Mouse (Mus musculus): Measurements from ENCODE around the gene Cd4.

Gene Cd4

GRCm38 (mm10) chr6:124887986-124888385 lies at the start of gene Cd4:
Gene Cd4 (minus strand): TSS chr6:124888221.
- no peak for DNase-seq (ENCODE audit: extremely low read depth, low read depth, low spot score)

- DNase-seq (ENCODE audit: extremely low read depth, low read depth, low spot score): no peak
Measured at GRCm38 (mm10) chr6:124937493-124937892, 49.5 kb upstream of the Cd4 start.

- no peak for DNase-seq (ENCODE audit: extremely low read depth, low read depth, low spot score)
Measured at GRCm38 (mm10) chr6:124936681-124937080, 48.7 kb upstream of the Cd4 start.

- no peak for DNase-seq (ENCODE audit: extremely low read depth, low read depth, low spot score)
Measured at GRCm38 (mm10) chr6:124934670-124935069, 46.6 kb upstream of the Cd4 start.

GRCm38 (mm10) chr6:124933127-124933526 lies 45.1 kb upstream of the Cd4 start:
- no peak for DNase-seq (ENCODE audit: extremely low read depth, low read depth, low spot score)

GRCm38 (mm10) chr6:124932314-124932695 lies 44.3 kb upstream of the Cd4 start:
- no peak for DNase-seq (ENCODE audit: extremely low read depth, low read depth, low spot score)

GRCm38 (mm10) chr6:124931525-124932313 lies 43.7 kb upstream of the Cd4 start:
- DNase-seq (ENCODE audit: extremely low read depth, low read depth, low spot score): no peak

- DNase-seq (ENCODE audit: extremely low read depth, low read depth, low spot score): no peak
Measured at GRCm38 (mm10) chr6:124930754-124931524, 42.9 kb upstream of the Cd4 start, which contains the start of gene Mlf2. Gene Mlf2 (plus strand): TSS chr6:124931386.

GRCm38 (mm10) chr6:124930231-124930630 lies 42.2 kb upstream of the Cd4 start:
- DNase-seq (ENCODE audit: extremely low read depth, low read depth, low spot score): no peak

GRCm38 (mm10) chr6:124925941-124926340 lies 37.9 kb upstream of the Cd4 start:
- DNase-seq (ENCODE audit: extremely low read depth, low read depth, low spot score): no peak

- no peak for DNase-seq (ENCODE audit: extremely low read depth, low read depth, low spot score)
Measured at GRCm38 (mm10) chr6:124925173-124925793, 37.3 kb upstream of the Cd4 start.

- no peak for DNase-seq (ENCODE audit: extremely low read depth, low read depth, low spot score)
Measured at GRCm38 (mm10) chr6:124921539-124921938, 33.5 kb upstream of the Cd4 start.

GRCm38 (mm10) chr6:124920318-124921085 lies 32.5 kb upstream of the Cd4 start:
- DNase-seq (ENCODE audit: extremely low read depth, low read depth, low spot score): no peak

- DNase-seq (ENCODE audit: extremely low read depth, low read depth, low spot score): peak; percentile 97
Measured at GRCm38 (mm10) chr6:124919695-124920317, 31.8 kb upstream of the Cd4 start, which contains the start of gene Ptms. Gene Ptms (minus strand): TSS chr6:124920103.

GRCm38 (mm10) chr6:124918890-124919627 lies 31.0 kb upstream of the Cd4 start:
- DNase-seq (ENCODE audit: extremely low read depth, low read depth, low spot score): no peak

GRCm38 (mm10) chr6:124918331-124918690 lies 30.3 kb upstream of the Cd4 start:
- no peak for DNase-seq (ENCODE audit: extremely low read depth, low read depth, low spot score)

- peak; percentile 47 for DNase-seq (ENCODE audit: extremely low read depth, low read depth, low spot score)
Measured at GRCm38 (mm10) chr6:124917518-124918330, 29.7 kb upstream of the Cd4 start.

GRCm38 (mm10) chr6:124916695-124917517 lies 28.9 kb upstream of the Cd4 start:
- DNase-seq (ENCODE audit: extremely low read depth, low read depth, low spot score): no peak

All from fat pad, adult 2 months (tissue).